Mouse (Mus musculus) large intestine, adult 2 months (tissue): ENCODE data around the gene Rims4. TPM values are rescaled to one million over a fixed set of nuclear protein-coding genes. Genes with fewer than 3 reads are reported as not detected.

Source experiments
- polyA plus RNA-seq: library from polyadenylated mRNA; depleted of rRNA; stranded (reverse); fragments of >200 nt; gene quantifications from 2 replicates; pipeline ENCODE4 v1.2.3, GENCODE M21; 2012; rRNA removed

Gene Rims4
- polyA plus RNA-seq, 1 experiment, result 0.12 TPM

Other genes with a start within 250 kb of the Rims4 start
- 113 and 304 TPM in 2 replicates for gene Ada, start 168.4 kb downstream of the Rims4 start, polyA plus RNA-seq
- 0.46 and 0.99 TPM in 2 replicates for gene Ccn5, start 97.8 kb downstream of the Rims4 start, polyA plus RNA-seq
- not detected in 2 replicates for gene Kcnk15, start 65.0 kb downstream of the Rims4 start, polyA plus RNA-seq
- gene Ywhab, start 76.3 kb upstream of the Rims4 start, polyA plus RNA-seq, result 43.9 and 48.0 TPM in 2 replicates
- gene Pabpc1l, start 106.8 kb upstream of the Rims4 start, polyA plus RNA-seq, result 0.78 and 1.1 TPM in 2 replicates
- gene Stk4, start 151.6 kb upstream of the Rims4 start, polyA plus RNA-seq, result 13.6 and 17.5 TPM in 2 replicates
- 36.8 and 38.7 TPM in 2 replicates for gene Tomm34, start 152.5 kb upstream of the Rims4 start, polyA plus RNA-seq